8 mouse cellular contexts compared by ENCODE assay signal in the genomic region with DNA sequence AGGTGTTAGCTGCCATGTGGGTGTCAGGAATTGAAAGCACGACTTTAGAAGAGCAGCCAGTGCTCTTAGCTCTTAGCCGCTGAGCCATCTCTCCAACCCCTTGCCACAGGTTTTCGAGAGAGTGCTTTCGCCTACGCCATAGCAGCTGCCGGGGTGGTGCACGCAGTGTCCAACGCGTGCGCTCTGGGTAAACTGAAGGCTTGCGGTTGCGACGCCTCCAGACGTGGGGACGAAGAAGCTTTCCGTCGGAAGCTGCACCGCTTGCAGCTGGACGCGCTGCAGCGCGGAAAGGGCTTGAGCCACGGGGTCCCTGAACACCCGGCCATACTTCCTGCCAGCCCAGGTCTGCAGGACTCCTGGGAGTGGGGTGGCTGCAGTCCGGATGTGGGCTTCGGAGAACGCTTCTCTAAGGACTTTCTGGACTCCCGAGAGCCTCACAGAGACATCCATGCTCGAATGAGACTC. TPM values are rescaled to one million over a fixed set of nuclear protein-coding genes. Genes with fewer than 3 reads are reported as not detected.
DNase-seq lines count a peak whose midpoint lies in the region; ATAC-seq lines count a peak whose summit lies in the region.

No protein-coding gene starts in this region.

- no peaks in the 10 kb centered on the region for H3K36me3 ChIP-seq in limb, embryonic 12.5 days

- DNase-seq in embryo, embryonic 10 days (ENCODE audit: low spot score): peak; percentile 35
- no peak for DNase-seq in embryo, embryonic 9.5 days (ENCODE audit: extremely low spot score)
- peak; percentile 41 to 45 for DNase-seq in spleen, adult 18-20 months
- DNase-seq in spleen, adult 12 weeks (ENCODE audit: low spot score): no peak
- DNase-seq in right cerebral cortex, postnatal 25 days: peak; percentile 59
- DNase-seq in yolk sac, embryonic 10.5 days (ENCODE audit: low spot score): no peak
- DNase-seq in Muller cell, postnatal 12 days (ENCODE audit: inconsistent ontology term): no peak

- H3K9me3 ChIP-seq in limb, embryonic 12.5 days: no peaks in the 10 kb centered on the region

- H3K27ac ChIP-seq in limb, embryonic 12.5 days: no peak overlapping the region

- H3K27me3 ChIP-seq in limb, embryonic 12.5 days: peaks cover 99% of the 10 kb centered on the region

- peaks cover 45% of the 10 kb centered on the region for H3K4me1 ChIP-seq in limb, embryonic 12.5 days (replicated peaks)

- peak overlapping the region; percentile 54 for H3K4me2 ChIP-seq in limb, embryonic 12.5 days

- H3K9ac ChIP-seq in limb, embryonic 12.5 days (replicated peaks): peak overlapping the region; percentile 44

- under 1% methylated on average over 29 of the region's 29 CpGs for WGBS in limb, embryonic 12.5 days

- peak overlapping the region; percentile 31 for H3K4me3 ChIP-seq in limb, embryonic 12.5 days (replicated peaks)

- ATAC-seq in limb, embryonic 12.5 days (ENCODE audit: insufficient number of reproducible peaks, insufficient read depth, low FRiP score, low TSS enrichment, low read depth): no peak

RNA-seq across cellular contexts. Expression of gene Wnt10a, which starts 9.1 kb away (rescaled TPM):
- polyA plus RNA-seq in limb, embryonic 12.5 days (2016; fragmentation: Nextera tagmentation; extraction: Ambion mirVana): 3.4 and 3.5 TPM in 2 replicates

RNA-seq across cellular contexts. Expression of gene Wnt6, which starts 28.8 kb away (rescaled TPM):
- 38.7 and 40.5 TPM in 2 replicates for polyA plus RNA-seq in limb, embryonic 12.5 days (2016; fragmentation: Nextera tagmentation; extraction: Ambion mirVana)

RNA-seq across cellular contexts. Expression of gene Prkag3, which starts 51.4 kb away (rescaled TPM):
- polyA plus RNA-seq in limb, embryonic 12.5 days (2016; fragmentation: Nextera tagmentation; extraction: Ambion mirVana): 0.46 and 0.47 TPM in 2 replicates

RNA-seq across cellular contexts. Expression of gene Cdk5r2, which starts 54.3 kb away (rescaled TPM):
- polyA plus RNA-seq in limb, embryonic 12.5 days (2016; fragmentation: Nextera tagmentation; extraction: Ambion mirVana): not detected in 2 replicates

Comparison
In these comparisons a context has a peak if more than half of its experiments do, and no peak if none do; other contexts are left out.
1. DNase-seq: peak in embryo, embryonic 10 days (single experiment), spleen, adult 18-20 months (2 of 2) and right cerebral cortex, postnatal 25 days (single experiment); none in embryo, embryonic 9.5 days (single experiment), spleen, adult 12 weeks (single experiment), yolk sac, embryonic 10.5 days (single experiment) and Muller cell, postnatal 12 days (single experiment).